Mouse (Mus musculus): ENCODE results near the gene Gm3238.

- TF ChIP-seq MAFK (IDR thresholded peaks at IDR 0.05; ENCODE audit: insufficient replicate concordance, low read length) = no peak
- no peak for TF ChIP-seq ZNF384 (IDR thresholded peaks at IDR 0.05; ENCODE audit: low read depth, low read length)
- TF ChIP-seq USF1 (IDR thresholded peaks at IDR 0.05; ENCODE audit: low read depth, low read length) = no peak
- peak in 1 of 2 experiments; percentile 56; a peak in 2 of 4 replicates for TF ChIP-seq CTCF (conservative IDR thresholded peaks at IDR 0.05 in 1 of 2, IDR thresholded peaks at IDR 0.05 in 1 of 2; ENCODE audit: low read depth in 2 of 2, low read length in 2 of 2)
- no peak for TF ChIP-seq MAZ (IDR thresholded peaks at IDR 0.05; ENCODE audit: low read depth, low read length)
Observed at GRCm38 (mm10) chr10:77728280-77728679, 42.8 kb downstream of the Gm3238 start.

Data from CH12.LX (cell line).